30 mouse cellular contexts compared by ENCODE assay signal in the genomic region with DNA sequence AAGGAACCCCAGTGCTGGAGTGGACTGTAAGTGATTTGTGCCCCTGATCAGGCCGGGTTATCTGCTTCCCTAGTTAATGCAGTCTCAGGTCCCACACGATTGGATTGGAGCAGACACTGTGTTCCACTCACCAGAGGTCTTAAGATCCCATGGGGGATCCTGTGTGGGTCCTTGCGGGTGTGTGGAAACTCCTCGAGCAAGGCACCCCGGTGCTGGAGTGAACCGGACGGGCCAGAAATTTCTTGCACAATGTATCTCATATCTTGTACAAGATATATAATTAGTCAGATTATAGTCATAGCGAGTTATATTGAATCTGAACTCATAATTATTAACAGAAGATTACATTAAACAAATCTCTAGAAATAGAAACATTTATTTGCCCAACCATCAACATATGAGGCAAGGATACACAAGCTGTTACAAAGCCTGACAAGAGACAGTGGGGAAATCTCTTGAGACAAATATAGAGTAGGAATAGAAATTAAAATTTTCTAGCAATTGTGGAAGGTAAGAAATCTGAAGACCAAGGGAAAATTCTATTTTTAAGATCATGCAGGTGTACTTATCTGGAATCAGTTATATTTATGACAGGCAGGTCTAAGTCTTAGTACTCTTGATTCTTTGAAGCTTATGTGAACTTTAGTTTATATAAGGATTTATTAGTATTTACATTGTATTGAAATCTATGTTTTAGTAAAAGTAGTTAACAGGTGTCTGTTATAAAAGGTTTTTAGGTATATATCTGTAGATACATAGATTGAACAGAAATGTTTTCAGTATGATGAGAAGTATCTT. TPM values are rescaled to one million over a fixed set of nuclear protein-coding genes. Genes with fewer than 3 reads are reported as not detected.
"Had no signal": no experiment of that assay in that cellular context is flagged by ENCODE, and none has a peak within 500 bp of the region (broad histone marks: within the 10 kb centered on the region; RNA-seq: fewer than 3 reads in every experiment).

No protein-coding gene starts in this region.

- H3K9me3 ChIP-seq: heart, embryonic 10.5 days; heart, embryonic 12.5 days; hindbrain, embryonic 13.5 days; hindbrain, embryonic 15.5 days; limb, embryonic 10.5 days; limb, embryonic 12.5 days; liver, embryonic 13.5 days; liver, embryonic 15.5 days had no signal

- H3K9ac ChIP-seq: heart, embryonic 12.5 days; hindbrain, embryonic 13.5 days; hindbrain, embryonic 15.5 days; limb, embryonic 12.5 days; liver, embryonic 13.5 days; liver, embryonic 15.5 days had no signal

- H3K4me1 ChIP-seq: heart, embryonic 10.5 days; heart, embryonic 12.5 days; hindbrain, embryonic 13.5 days; hindbrain, embryonic 15.5 days; limb, embryonic 10.5 days; limb, embryonic 12.5 days; liver, embryonic 13.5 days; liver, embryonic 15.5 days had no signal

- DNase-seq: gastrocnemius, postnatal 14 days; gastrocnemius, postnatal 36 days; heart, adult 18-20 months; heart, postnatal 10 days; heart, postnatal 36 days; kidney, adult 18-20 months; kidney, adult 8-10 months; kidney, postnatal 10 days; kidney, postnatal 25 days; liver; liver, embryonic 13.5 days had no signal

- H3K27ac ChIP-seq: heart, embryonic 10.5 days; hindbrain, embryonic 13.5 days; hindbrain, embryonic 15.5 days; hindbrain, postnatal 0 days; left cerebral cortex, adult 2 months; limb, embryonic 10.5 days; limb, embryonic 12.5 days; liver, embryonic 13.5 days; liver, embryonic 15.5 days had no signal

- H3K27me3 ChIP-seq: heart, embryonic 12.5 days; hindbrain, embryonic 15.5 days; limb, embryonic 12.5 days; liver, embryonic 13.5 days; liver, embryonic 15.5 days had no signal

- H3K4me3 ChIP-seq: heart, embryonic 10.5 days; heart, embryonic 12.5 days; hindbrain, embryonic 13.5 days; hindbrain, embryonic 15.5 days; left cerebral cortex, adult 2 months; limb, embryonic 10.5 days; limb, embryonic 12.5 days; liver, embryonic 13.5 days; liver, embryonic 15.5 days had no signal

- H3K4me2 ChIP-seq: heart, embryonic 12.5 days; hindbrain, embryonic 13.5 days; hindbrain, embryonic 15.5 days; limb, embryonic 12.5 days; liver, embryonic 11.5 days; liver, embryonic 13.5 days; liver, embryonic 15.5 days had no signal

- H3K36me3 ChIP-seq: heart, embryonic 10.5 days; heart, embryonic 12.5 days; hindbrain, embryonic 13.5 days; hindbrain, embryonic 15.5 days; limb, embryonic 10.5 days; limb, embryonic 12.5 days; liver, embryonic 13.5 days; liver, embryonic 15.5 days had no signal

- ATAC-seq: hindbrain, postnatal 0 days had no signal

RNA-seq across cellular contexts. Expression of a gene that starts 18.1 kb away (rescaled TPM):
- total RNA-seq: gastrocnemius, adult 18-20 months; gastrocnemius, adult 8-10 months; gastrocnemius, postnatal 14 days; gastrocnemius, postnatal 36 days; heart, adult 18-20 months; heart, postnatal 10 days; heart, postnatal 36 days; hindbrain, postnatal 0 days; layer of hippocampus, adult 18-20 months; layer of hippocampus, adult 8-10 months; layer of hippocampus, postnatal 10 days; layer of hippocampus, postnatal 25 days; left cerebral cortex, adult 2 months; left cerebral cortex, postnatal 14 days; left cerebral cortex, postnatal 36 days had no signal
- polyA plus RNA-seq: heart, embryonic 10.5 days; heart, embryonic 12.5 days; hindbrain, embryonic 11.5 days had no signal
